Mouse (Mus musculus) neural tube, postnatal 0 days (tissue): Measurements from ENCODE around the gene Gm3604. TPM values are rescaled to one million over a fixed set of nuclear protein-coding genes. Genes with fewer than 3 reads are reported as not detected.

ENCODE experiments used
- microRNA-seq: library from miRNA; unstranded; fragments of <30 nt; microRNA quantifications from one replicate; pipeline ENCODE4, GENCODE M21; 2016
- polyA plus RNA-seq: library from polyadenylated mRNA; unstranded; fragments of >200 nt; fragmentation: Nextera tagmentation; extraction: Ambion mirVana; gene quantifications from 2 replicates; pipeline ENCODE4 v1.2.1, GENCODE M21; 2015

The Gm3604 gene
- polyA plus RNA-seq = 2.0 and 2.5 TPM in 2 replicates

GRCm38 (mm10) chr13:62382952-62383351 is at the start of gene Gm3604:
Gene Gm3604, minus strand, starts transcription at chr13:62383177.

Small RNA genes within 50 kb of the gene (microRNA-seq; reads per million reads assigned to microRNA genes)
- not detected for gene Gm25933

Other genes with a start within 250 kb of the Gm3604 start
- 7.1 and 10.5 TPM in 2 replicates for gene Gm49359, start 83.7 kb upstream of the Gm3604 start, polyA plus RNA-seq
- 1.6 TPM in 1 of 2 replicates, not detected in the other for gene Zfp935, start 175.3 kb upstream of the Gm3604 start, polyA plus RNA-seq
- gene Zfp934, start 188.0 kb upstream of the Gm3604 start, polyA plus RNA-seq = 8.3 and 8.9 TPM in 2 replicates
- 4.5 and 5.2 TPM in 2 replicates for gene 6720489N17Rik, start 241.0 kb upstream of the Gm3604 start, polyA plus RNA-seq